Mouse (Mus musculus) intestine, postnatal 0 days (tissue): ENCODE data around the gene Ascl1. TPM values are rescaled to one million over a fixed set of nuclear protein-coding genes. Genes with fewer than 3 reads are reported as not detected.

Experiments used
- ATAC-seq: fragments of 200-750 bp; cut with Nextera tagmentation; 2 replicates; pipeline ENCODE4 v1.8.0; 2017; ENCODE audit warnings: mild to moderate bottlenecking, moderate TSS enrichment, moderate library complexity
- H3K27ac ChIP-seq: fragments of 300-500 bp; sonication (generic); 2 replicates; pipeline ENCODE4 v1.5.1; 2014; ENCODE audit warnings: mild to moderate bottlenecking, low read depth, low read length, moderate library complexity
- H3K27me3 ChIP-seq: fragments of 300-500 bp; sonication (generic); replicated peaks from 2 replicates; pipeline ENCODE4 v1.6.1; 2014; ENCODE audit warnings: low read length, mixed read lengths; ENCODE audit not compliant: control insufficient read depth, insufficient read depth
- H3K36me3 ChIP-seq: fragments of 300-500 bp; sonication (generic); 2 replicates; pipeline ENCODE4 v1.6.1; 2014; ENCODE audit warnings: mild to moderate bottlenecking, moderate library complexity; ENCODE audit not compliant: control insufficient read depth, insufficient read depth
- H3K4me1 ChIP-seq: fragments of 300-500 bp; sonication (generic); replicated peaks from 2 replicates; pipeline ENCODE4 v1.6.1; 2014; ENCODE audit warnings: antibody characterized with exemption, low read length, mixed read lengths; ENCODE audit not compliant: control insufficient read depth, insufficient read depth
- H3K4me2 ChIP-seq: fragments of 300-500 bp; sonication (generic); replicated peaks from 2 replicates; pipeline ENCODE4 v1.6.1; 2014; ENCODE audit warnings: low read depth, mild to moderate bottlenecking, moderate library complexity
- H3K4me3 ChIP-seq: fragments of 300-500 bp; sonication (generic); 2 replicates; pipeline ENCODE4 v1.5.1; 2014; ENCODE audit warnings: low read depth, low read length
- H3K9ac ChIP-seq: fragments of 300-500 bp; sonication (generic); 2 replicates; pipeline ENCODE4 v1.6.1; 2014; ENCODE audit warnings: mild to moderate bottlenecking, low read depth, low read length
- H3K9me3 ChIP-seq: fragments of 300-500 bp; sonication (generic); 2 replicates; pipeline ENCODE4 v1.6.1; 2016; ENCODE audit warnings: mixed run types; ENCODE audit not compliant: control insufficient read depth
- CTCF ChIP-seq: sonication (generic); IDR thresholded peaks from 2 replicates; pipeline ENCODE4 v1.5.1; 2016; ENCODE audit warnings: low read depth, mild to moderate bottlenecking, control low read depth, antibody characterized with exemption, moderate library complexity
- WGBS: fragments of 180-500 bp; shearing (Covaris S2); extraction: QIAGEN DNeasy Blood & Tissue Kit; methylation state at CpG from one replicate; pipeline ENCODE4 v1.1.7; 2014; 5-methylcytosine and 5-hydroxymethylcytosine counted together
- polyA plus RNA-seq: library from polyadenylated mRNA; unstranded; fragments of >200 nt; fragmentation: Nextera tagmentation; extraction: Ambion mirVana; gene quantifications from 2 replicates; pipeline ENCODE4 v1.2.1, GENCODE M21; 2015

Gene Ascl1
- polyA plus RNA-seq, 1 experiment from 2014 or later: 3.6 TPM

- WGBS: 3% methylated on average over 16 of the region's 18 CpGs
- Histone ChIP-seq H3K27me3 (peaks cover 80% of the 10 kb centered on the region), H3K27ac (no peak overlapping the region), H3K4me3 (no peak overlapping the region), H3K4me2 (no peak overlapping the region), H3K36me3 (no peaks in the 10 kb centered on the region), H3K9me3 (0 out of 2 replicates have a peak, but pooled peaks cover 5% of the 10 kb centered on the region), H3K9ac (no peak overlapping the region), H3K4me1 (no peaks in the 10 kb centered on the region)
- no peak for TF ChIP-seq CTCF
- no peak for ATAC-seq
Measured at GRCm38 (mm10) chr10:87494596-87494995, 1.1 kb upstream of the Ascl1 start.

- no peak overlapping the region for H3K9ac ChIP-seq
- H3K27ac ChIP-seq: no peak overlapping the region
- no peak for TF ChIP-seq CTCF
- no peak overlapping the region for H3K4me3 ChIP-seq
- no peak for ATAC-seq
- WGBS: 4% methylated on average over 4 of the region's 4 CpGs
- peaks cover 84% of the 10 kb centered on the region for H3K27me3 ChIP-seq
- H3K4me2 ChIP-seq: peak overlapping the region; percentile 79; the same call in 1 of the 2 replicates
- H3K36me3 ChIP-seq: no peaks in the 10 kb centered on the region
- H3K9me3 ChIP-seq: 0 out of 2 replicates have a peak, but pooled peaks cover 5% of the 10 kb centered on the region
- H3K4me1 ChIP-seq: no peaks in the 10 kb centered on the region
Measured at GRCm38 (mm10) chr10:87494176-87494575, 716 bp upstream of the Ascl1 start.

- peak overlapping the region; percentile 79 for H3K4me2 ChIP-seq
- no peaks in the 10 kb centered on the region for H3K36me3 ChIP-seq
- H3K27ac ChIP-seq: no peak overlapping the region
- H3K27me3 ChIP-seq: peaks cover 84% of the 10 kb centered on the region
- H3K9ac ChIP-seq: no peak overlapping the region
- peak; percentile 10; the same call in 1 of the 2 replicates for ATAC-seq
- H3K4me3 ChIP-seq: peak overlapping the region; percentile 46
- 0 out of 2 replicates have a peak, but pooled peaks cover 2% of the 10 kb centered on the region for H3K9me3 ChIP-seq
- no peaks in the 10 kb centered on the region for H3K4me1 ChIP-seq
- under 1% methylated on average over 74 of the region's 90 CpGs for WGBS
- TF ChIP-seq CTCF: no peak
Measured at GRCm38 (mm10) chr10:87492661-87493551, 554 bp downstream of the Ascl1 start.

- WGBS: 1% methylated on average over 26 of the region's 26 CpGs
- H3K27me3 ChIP-seq: peaks cover 84% of the 10 kb centered on the region
- ATAC-seq: no peak
- H3K36me3 ChIP-seq: no peaks in the 10 kb centered on the region
- no peak overlapping the region for H3K27ac ChIP-seq
- H3K9ac ChIP-seq: no peak overlapping the region
- H3K4me2 ChIP-seq: peak overlapping the region; percentile 79
- H3K4me1 ChIP-seq: no peaks in the 10 kb centered on the region
- no peak for TF ChIP-seq CTCF
- H3K9me3 ChIP-seq: no peaks in the 10 kb centered on the region
- peak overlapping the region; percentile 46 for H3K4me3 ChIP-seq
Measured at GRCm38 (mm10) chr10:87492332-87492660, 1.2 kb downstream of the Ascl1 start.

GRCm38 (mm10) chr10:87491485-87492040 is 1.9 kb downstream of the Ascl1 start:
- TF ChIP-seq CTCF: no peak
- Histone ChIP-seq H3K36me3 (no peaks in the 10 kb centered on the region), H3K9me3 (no peaks in the 10 kb centered on the region), H3K4me2 (no peak overlapping the region), H3K27ac (no peak overlapping the region), H3K9ac (no peak overlapping the region), H3K4me3 (0 out of 2 replicates have a peak overlapping the region, but pooled peaks have one; percentile 46), H3K27me3 (peaks cover 86% of the 10 kb centered on the region), H3K4me1 (no peaks in the 10 kb centered on the region)
- no peak for ATAC-seq
- WGBS: 7% methylated on average over 11 of the region's 11 CpGs

- Histone ChIP-seq H3K4me3 (no peak overlapping the region), H3K9ac (no peak overlapping the region), H3K27ac (no peak overlapping the region), H3K36me3 (no peaks in the 10 kb centered on the region), H3K4me2 (no peak overlapping the region), H3K27me3 (peaks cover 90% of the 10 kb centered on the region), H3K4me1 (no peaks in the 10 kb centered on the region), H3K9me3 (no peaks in the 10 kb centered on the region)
- ATAC-seq: no peak
- 17% methylated on average over 2 of the region's 2 CpGs for WGBS
- TF ChIP-seq CTCF: no peak
Measured at GRCm38 (mm10) chr10:87490328-87490727, 3.1 kb downstream of the Ascl1 start.
